Mouse (Mus musculus) stomach, postnatal 0 days (tissue): ENCODE measurements around the gene Cyb5d1. TPM values are rescaled to one million over a fixed set of nuclear protein-coding genes. Genes with fewer than 3 reads are reported as not detected.

ENCODE experiments used
- ATAC-seq: fragments of 200-750 bp; cut with Nextera tagmentation; 2 replicates; pipeline ENCODE4 v1.8.0; 2017; ENCODE audit not compliant: low FRiP score, low TSS enrichment
- DNase-seq: peaks from one replicate; pipeline ENCODE4 v3.0.0-alpha.2; 2016; ENCODE audit warnings: low spot score
- H3K27ac ChIP-seq: fragments of 300-500 bp; sonication (generic); replicated peaks from 2 replicates; pipeline ENCODE4 v1.5.1; 2014; ENCODE audit warnings: mild to moderate bottlenecking, control low read depth
- H3K27me3 ChIP-seq: fragments of 300-500 bp; sonication (generic); 2 replicates; pipeline ENCODE4 v1.6.1; 2014; ENCODE audit warnings: low read length; ENCODE audit not compliant: control insufficient read depth, insufficient read depth
- H3K36me3 ChIP-seq: fragments of 300-500 bp; sonication (generic); 2 replicates; pipeline ENCODE4 v1.6.1; 2014; ENCODE audit warnings: low read length, mixed read lengths; ENCODE audit not compliant: control insufficient read depth, insufficient read depth
- H3K4me1 ChIP-seq: fragments of 300-500 bp; sonication (generic); replicated peaks from 2 replicates; pipeline ENCODE4 v1.6.1; 2014; ENCODE audit warnings: antibody characterized with exemption; ENCODE audit not compliant: control insufficient read depth, insufficient read depth
- H3K4me2 ChIP-seq: fragments of 300-500 bp; sonication (generic); replicated peaks from 2 replicates; pipeline ENCODE4 v1.6.1; 2014; ENCODE audit warnings: low read depth, mild to moderate bottlenecking, control low read depth, moderate library complexity
- H3K4me3 ChIP-seq: fragments of 300-500 bp; sonication (generic); 2 replicates; pipeline ENCODE4 v1.5.1; 2014; ENCODE audit warnings: low read depth, low read length, control low read depth
- H3K9ac ChIP-seq: fragments of 300-500 bp; sonication (generic); 2 replicates; pipeline ENCODE4 v1.6.1; 2014; ENCODE audit warnings: mild to moderate bottlenecking, low read length, control low read depth, mixed read lengths
- H3K9me3 ChIP-seq: fragments of 300-500 bp; sonication (generic); 2 replicates; pipeline ENCODE4 v1.6.1; 2016; ENCODE audit warnings: low read length; ENCODE audit not compliant: control insufficient read depth
- CTCF ChIP-seq: IDR thresholded peaks from 2 replicates; pipeline ENCODE4 v1.5.1; 2016; ENCODE audit warnings: antibody characterized with exemption, low read depth, mild to moderate bottlenecking, moderate library complexity
- EP300 ChIP-seq: optimal IDR thresholded peaks from 2 replicates; pipeline ENCODE3; 2016; ENCODE audit warnings: antibody characterized with exemption
- WGBS: fragments of 180-500 bp; shearing (Covaris S2); extraction: QIAGEN DNeasy Blood & Tissue Kit; methylation state at CpG from one replicate; pipeline ENCODE4 v1.1.7; 2014; 5-methylcytosine and 5-hydroxymethylcytosine counted together
- polyA plus RNA-seq: library from polyadenylated mRNA; unstranded; fragments of >200 nt; fragmentation: Nextera tagmentation; extraction: Ambion mirVana; gene quantifications from 2 replicates; pipeline ENCODE4 v1.2.1, GENCODE M21; 2015

Gene Cyb5d1
- polyA plus RNA-seq, 1 experiment from 2014 or later = 9.1 TPM

GRCm38 (mm10) chr11:69401987-69402386 is 6.6 kb upstream of the Cyb5d1 start:
- peaks cover 48% of the 10 kb centered on the region for H3K36me3 ChIP-seq
- no peak overlapping the region for H3K4me3 ChIP-seq
- H3K9me3 ChIP-seq = no peaks in the 10 kb centered on the region
- no peak for DNase-seq
- H3K4me2 ChIP-seq = no peak overlapping the region
- no peak for ATAC-seq
- no peaks in the 10 kb centered on the region for H3K27me3 ChIP-seq
- H3K9ac ChIP-seq = no peak overlapping the region
- no peak overlapping the region for H3K27ac ChIP-seq
- 84% methylated on average over 12 of the region's 12 CpGs for WGBS
- TF ChIP-seq CTCF (no peak), EP300 (no peak)
- peaks cover 2% of the 10 kb centered on the region; the same call in 1 of the 2 replicates for H3K4me1 ChIP-seq

GRCm38 (mm10) chr11:69401210-69401637 is 5.8 kb upstream of the Cyb5d1 start:
- no peak overlapping the region for H3K4me2 ChIP-seq
- 16% methylated on average over 22 of the region's 22 CpGs for WGBS
- H3K27me3 ChIP-seq = no peaks in the 10 kb centered on the region
- TF ChIP-seq EP300 (no peak), CTCF (peak; percentile 98)
- DNase-seq (peak; percentile 95), ATAC-seq (peak; percentile 81)
- no peaks in the 10 kb centered on the region for H3K9me3 ChIP-seq
- H3K4me1 ChIP-seq = peaks cover 5% of the 10 kb centered on the region; the same call in 1 of the 2 replicates
- no peak overlapping the region for H3K9ac ChIP-seq
- no peak overlapping the region for H3K4me3 ChIP-seq
- peaks cover 42% of the 10 kb centered on the region for H3K36me3 ChIP-seq
- no peak overlapping the region for H3K27ac ChIP-seq

- WGBS = 83% methylated on average over 25 of the region's 25 CpGs
- DNase-seq (no peak), ATAC-seq (no peak)
- TF ChIP-seq CTCF = no peak
- TF ChIP-seq EP300 = no peak
- no peak overlapping the region for H3K4me2 ChIP-seq
- no peak overlapping the region for H3K4me3 ChIP-seq
- H3K27ac ChIP-seq = no peak overlapping the region
- H3K9ac ChIP-seq = no peak overlapping the region
- peaks cover 5% of the 10 kb centered on the region; the same call in 1 of the 2 replicates for H3K4me1 ChIP-seq
- no peaks in the 10 kb centered on the region for H3K9me3 ChIP-seq
- no peaks in the 10 kb centered on the region for H3K27me3 ChIP-seq
- H3K36me3 ChIP-seq = peaks cover 32% of the 10 kb centered on the region
Observed at GRCm38 (mm10) chr11:69400083-69400850, 4.8 kb upstream of the Cyb5d1 start.

DNA sequence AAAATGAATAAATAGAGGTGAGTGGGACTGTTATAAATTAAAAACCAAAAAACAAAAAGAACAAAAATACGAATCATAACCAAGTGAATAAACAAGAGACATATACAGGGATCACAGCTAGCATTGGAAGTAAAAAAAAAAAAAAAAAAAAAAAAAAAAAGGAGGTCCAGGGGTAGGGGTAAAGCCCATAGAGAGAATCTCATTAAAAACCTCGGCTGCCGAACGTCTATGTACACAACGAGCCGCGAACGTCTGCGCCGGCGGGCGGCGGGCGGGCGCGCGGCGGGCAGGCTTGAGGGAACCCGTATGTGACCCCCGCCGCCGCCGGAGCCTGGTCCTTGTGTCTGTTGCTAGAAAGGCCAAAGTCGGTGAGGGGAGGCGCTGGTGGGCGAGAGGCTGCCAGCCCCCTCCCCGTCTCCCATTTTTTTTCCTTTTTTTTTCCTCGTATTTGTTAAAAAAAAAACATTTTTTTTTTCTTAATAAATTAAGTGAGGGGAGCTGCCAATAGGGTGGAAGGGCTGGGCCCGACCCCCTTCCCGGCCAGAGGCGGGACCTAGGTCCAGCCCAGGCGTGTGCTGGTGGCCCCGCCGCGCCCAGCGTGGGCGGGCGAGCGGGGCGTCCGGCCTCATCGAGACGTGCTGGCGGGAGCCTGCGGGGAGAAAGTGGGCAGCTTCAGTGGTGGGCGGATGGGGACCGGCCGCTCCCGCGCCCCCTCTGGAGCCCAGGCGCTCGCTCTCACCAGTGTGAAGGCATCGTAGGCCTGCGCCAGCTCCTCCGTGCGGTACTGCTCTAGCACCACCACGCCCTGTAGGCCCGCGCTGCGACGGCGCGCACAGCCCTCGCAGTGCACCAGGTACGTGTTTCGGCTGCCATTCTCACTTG is 4.0 kb upstream of the Cyb5d1 start:
- H3K9me3 ChIP-seq = no peaks in the 10 kb centered on the region
- ATAC-seq = no peak
- TF ChIP-seq CTCF (no peak), EP300 (no peak)
- H3K9ac ChIP-seq = no peak overlapping the region; the same call in 1 of the 2 replicates
- H3K4me3 ChIP-seq = no peak overlapping the region
- 54% methylated on average over 66 of the region's 66 CpGs for WGBS
- no peak for DNase-seq
- no peak overlapping the region for H3K4me2 ChIP-seq
- H3K27me3 ChIP-seq = no peaks in the 10 kb centered on the region
- peaks cover 27% of the 10 kb centered on the region for H3K36me3 ChIP-seq
- H3K27ac ChIP-seq = no peak overlapping the region
- peaks cover 5% of the 10 kb centered on the region; the same call in 1 of the 2 replicates for H3K4me1 ChIP-seq

DNA sequence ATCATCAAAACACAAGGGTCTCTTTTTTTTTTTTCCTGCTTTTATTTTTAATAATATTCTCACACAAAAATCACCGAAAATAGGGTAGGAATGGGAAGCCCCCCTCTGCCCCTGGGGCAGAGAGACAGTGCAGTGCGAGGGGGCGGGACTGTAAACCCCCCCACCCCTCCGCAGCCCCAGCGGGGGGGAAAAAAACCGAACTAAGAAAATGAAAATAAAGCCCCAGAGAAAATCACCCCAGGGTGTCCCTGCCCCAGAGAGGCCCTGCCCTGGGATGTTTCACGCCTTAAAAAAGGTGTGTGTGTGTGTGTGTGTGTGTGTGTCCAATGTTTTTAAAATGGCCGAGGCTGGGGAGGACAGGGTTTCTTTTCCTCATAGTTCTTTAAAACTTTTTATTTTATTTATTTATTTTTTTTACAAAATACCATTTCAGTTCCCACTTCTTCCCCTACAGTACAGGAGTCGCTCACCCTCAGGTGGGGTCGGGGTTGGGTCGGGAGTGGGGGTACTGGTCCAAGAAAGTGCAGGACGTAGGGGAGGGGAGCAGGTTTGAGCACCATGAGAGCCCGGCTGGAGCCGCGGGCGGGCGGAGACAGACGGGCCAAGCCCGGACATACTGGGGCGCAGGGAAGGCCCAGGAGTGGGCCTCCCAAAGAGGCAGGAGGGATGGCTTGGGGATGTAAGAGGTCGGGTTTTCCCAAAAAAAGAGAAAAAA is 3.2 kb upstream of the Cyb5d1 start:
- 48% methylated on average over 21 of the region's 21 CpGs for WGBS
- DNase-seq (no peak), ATAC-seq (no peak)
- peaks cover 8% of the 10 kb centered on the region; the same call in 1 of the 2 replicates for H3K4me1 ChIP-seq
- H3K9ac ChIP-seq = peak overlapping the region; percentile 52
- H3K27me3 ChIP-seq = no peaks in the 10 kb centered on the region
- peak overlapping the region; percentile 71; the same call in 1 of the 2 replicates for H3K27ac ChIP-seq
- H3K9me3 ChIP-seq = no peaks in the 10 kb centered on the region
- peaks cover 19% of the 10 kb centered on the region for H3K36me3 ChIP-seq
- H3K4me3 ChIP-seq = no peak overlapping the region
- H3K4me2 ChIP-seq = peak overlapping the region; percentile 17; the same call in 1 of the 2 replicates
- TF ChIP-seq CTCF = no peak
- TF ChIP-seq EP300 = no peak
